Mouse (Mus musculus) C2C12 (cell line): ENCODE measurements around the gene Pcgf3.

Experiments
- CEBPB ChIP-seq: IDR thresholded peaks from one replicate; pipeline ENCODE4 v1.6.1; 2011; ENCODE audit warnings: low read depth, mild to moderate bottlenecking, control low read depth, moderate library complexity
- CTCF ChIP-seq: IDR thresholded peaks from one replicate; pipeline ENCODE4 v1.5.1; 2011; ENCODE audit not compliant: control insufficient read depth, insufficient read depth, insufficient read length
- FOSL1 ChIP-seq: IDR thresholded peaks from one replicate; pipeline ENCODE4 v1.8.0; 2011; ENCODE audit warnings: mild to moderate bottlenecking, low read length; ENCODE audit not compliant: poor library complexity, insufficient read depth, severe bottlenecking
- MAX ChIP-seq: IDR thresholded peaks from one replicate; pipeline ENCODE4 v1.6.1; 2011; ENCODE audit warnings: mild to moderate bottlenecking, control low read depth
- MYOD1 ChIP-seq: IDR thresholded peaks from one replicate; pipeline ENCODE4 v1.6.1; 2011; ENCODE audit warnings: low read depth; ENCODE audit not compliant: control insufficient read depth, insufficient read length
- MYOG ChIP-seq: IDR thresholded peaks from one replicate; pipeline ENCODE4 v1.6.1; 2011; ENCODE audit not compliant: control insufficient read depth, insufficient read length; ENCODE audit errors: extremely low read depth
- USF1 ChIP-seq: IDR thresholded peaks from one replicate; pipeline ENCODE4 v1.6.1; 2011; ENCODE audit warnings: low read depth, mild to moderate bottlenecking, control low read depth, moderate library complexity

- no peak for TF ChIP-seq FOSL1
- no peak for TF ChIP-seq CTCF
- no peak for TF ChIP-seq MAX
- TF ChIP-seq MYOD1, result no peak
- no peak for TF ChIP-seq CEBPB
- no peak for TF ChIP-seq MYOG
- no peak for TF ChIP-seq USF1
Measured at GRCm38 (mm10) chr5:108446973-108447372, 14.1 kb upstream of the Pcgf3 start.
